In the genomic region with DNA sequence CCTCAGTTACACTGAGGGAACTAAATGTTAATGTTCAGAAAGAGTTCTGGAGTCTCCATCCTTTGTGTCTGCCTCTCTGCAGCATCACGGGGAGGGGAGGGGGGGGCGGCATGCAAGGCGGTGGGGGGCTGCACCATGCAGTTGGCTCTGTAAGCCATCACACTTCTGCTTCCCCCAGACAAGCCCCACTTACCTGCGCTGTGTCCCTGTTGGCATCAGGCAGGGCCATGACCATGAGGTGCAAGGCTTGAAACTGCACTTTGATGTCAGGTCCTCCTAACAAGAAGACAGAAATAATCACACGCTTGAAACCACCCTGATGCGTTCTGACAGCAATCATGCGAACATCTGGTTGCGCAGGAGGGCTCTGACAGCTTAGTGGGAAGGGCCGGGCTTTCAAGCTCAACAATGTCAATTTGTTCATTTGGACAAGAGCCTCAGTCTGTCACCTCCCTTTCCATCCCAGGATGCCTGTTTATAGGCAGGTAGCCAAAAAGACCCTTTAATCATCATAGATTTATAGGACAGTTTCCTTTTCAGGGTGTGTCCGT, we compare ENCODE assay signal across 14 mouse cellular contexts.
DNase-seq lines count a peak whose midpoint lies in the region; ATAC-seq and TF ChIP-seq lines count a peak whose summit lies in the region.
"Had no signal": no experiment of that assay in that cellular context is flagged by ENCODE, and none has a peak within 500 bp of the region (broad histone marks: within the 10 kb centered on the region; RNA-seq: fewer than 3 reads in every experiment).

No protein-coding gene starts in this region.

- no peak overlapping the region for H3K27ac ChIP-seq in heart, embryonic 11.5 days (ENCODE audit: low read depth, low read length)
- no peak overlapping the region for H3K27ac ChIP-seq in midbrain, embryonic 13.5 days
- no peak overlapping the region for H3K27ac ChIP-seq in midbrain, embryonic 10.5 days (replicated peaks)
- H3K27ac ChIP-seq in midbrain, postnatal 0 days (ENCODE audit: low read depth, low read length): no peak overlapping the region
- H3K27ac ChIP-seq: embryonic facial prominence, embryonic 12.5 days; gastrocnemius, adult 2 months; heart, embryonic 10.5 days; limb, embryonic 13.5 days; liver, embryonic 12.5 days had no signal

- H3K4me3 ChIP-seq in heart, embryonic 11.5 days (ENCODE audit: low read depth, low read length): no peak overlapping the region
- H3K4me3 ChIP-seq in midbrain, embryonic 13.5 days (replicated peaks): no peak overlapping the region
- H3K4me3 ChIP-seq in midbrain, embryonic 10.5 days: no peak overlapping the region
- H3K4me3 ChIP-seq in midbrain, postnatal 0 days (ENCODE audit: low read depth, low read length): no peak overlapping the region
- H3K4me3 ChIP-seq: embryonic facial prominence, embryonic 12.5 days; erythroblast, embryonic 14.5 days; gastrocnemius, adult 2 months; heart, embryonic 10.5 days; limb, embryonic 13.5 days; liver, embryonic 12.5 days had no signal

- no peak overlapping the region for H3K9ac ChIP-seq in heart, embryonic 11.5 days (ENCODE audit: low read depth, low read length)
- H3K9ac ChIP-seq in midbrain, embryonic 13.5 days (replicated peaks): no peak overlapping the region
- H3K9ac ChIP-seq in midbrain, postnatal 0 days (replicated peaks; ENCODE audit: low read length, poor library complexity, severe bottlenecking): no peak overlapping the region
- H3K9ac ChIP-seq: embryonic facial prominence, embryonic 12.5 days; limb, embryonic 13.5 days; liver, embryonic 12.5 days had no signal

- no peaks in the 10 kb centered on the region for H3K4me1 ChIP-seq in heart, embryonic 11.5 days (ENCODE audit: control insufficient read depth, insufficient read depth, low read length)
- H3K4me1 ChIP-seq in midbrain, embryonic 13.5 days (replicated peaks): no peaks in the 10 kb centered on the region
- H3K4me1 ChIP-seq in midbrain, embryonic 10.5 days: no peaks in the 10 kb centered on the region
- H3K4me1 ChIP-seq in midbrain, postnatal 0 days (ENCODE audit: insufficient read depth, low read length): no peaks in the 10 kb centered on the region
- H3K4me1 ChIP-seq: heart, embryonic 10.5 days; liver, embryonic 12.5 days had no signal

- no peak overlapping the region for H3K4me2 ChIP-seq in heart, embryonic 11.5 days
- H3K4me2 ChIP-seq in midbrain, embryonic 13.5 days (replicated peaks): no peak overlapping the region
- no peak overlapping the region for H3K4me2 ChIP-seq in midbrain, postnatal 0 days (ENCODE audit: low read depth, low read length, poor library complexity, severe bottlenecking)
- H3K4me2 ChIP-seq: embryonic facial prominence, embryonic 12.5 days; limb, embryonic 13.5 days; liver, embryonic 12.5 days had no signal

- H3K9me3 ChIP-seq in heart, embryonic 11.5 days (replicated peaks; ENCODE audit: control insufficient read depth, low read length): no peaks in the 10 kb centered on the region
- H3K9me3 ChIP-seq in midbrain, embryonic 13.5 days: no peaks in the 10 kb centered on the region
- H3K9me3 ChIP-seq in midbrain, embryonic 10.5 days (replicated peaks): no peaks in the 10 kb centered on the region
- no peaks in the 10 kb centered on the region for H3K9me3 ChIP-seq in midbrain, postnatal 0 days (ENCODE audit: low read length)
- H3K9me3 ChIP-seq: embryonic facial prominence, embryonic 12.5 days; heart, embryonic 10.5 days; limb, embryonic 13.5 days; liver, embryonic 12.5 days had no signal

- 91% methylated on average over 10 of the region's 10 CpGs for WGBS in heart, embryonic 11.5 days (ENCODE audit: insufficient replicate concordance)
- WGBS in midbrain, embryonic 13.5 days: 81% methylated on average over 10 of the region's 10 CpGs
- 93% methylated on average over 10 of the region's 10 CpGs for WGBS in midbrain, embryonic 10.5 days
- WGBS in midbrain, postnatal 0 days: 78% methylated on average over 10 of the region's 10 CpGs

- peak; percentile 27 to 28 for DNase-seq in cerebellum, postnatal 14 days
- DNase-seq in heart, adult 11 months: peak; percentile 78
- DNase-seq in midbrain, embryonic 10.5 days (ENCODE audit: low spot score): no peak
- DNase-seq in midbrain, postnatal 0 days (ENCODE audit: low spot score): peak; percentile 67
- no peak for DNase-seq in cerebellum, adult 18-20 months

- H3K36me3 ChIP-seq in heart, embryonic 11.5 days (ENCODE audit: control insufficient read depth, insufficient read depth, low read length): 0 out of 2 replicates have a peak, but pooled peaks cover 7% of the 10 kb centered on the region
- no peaks in the 10 kb centered on the region; the same call in 1 of the 2 replicates for H3K36me3 ChIP-seq in midbrain, embryonic 13.5 days
- H3K36me3 ChIP-seq in midbrain, embryonic 10.5 days: peaks cover 25% of the 10 kb centered on the region
- no peaks in the 10 kb centered on the region for H3K36me3 ChIP-seq in midbrain, postnatal 0 days (ENCODE audit: insufficient read depth, low read length)

- TF ChIP-seq CTCF in midbrain, postnatal 0 days (IDR thresholded peaks at IDR 0.05): no peak

- H3K27me3 ChIP-seq in heart, embryonic 11.5 days (ENCODE audit: control insufficient read depth, insufficient read depth, low read length): peaks cover 19% of the 10 kb centered on the region
- H3K27me3 ChIP-seq in midbrain, embryonic 13.5 days: no peaks in the 10 kb centered on the region
- no peaks in the 10 kb centered on the region for H3K27me3 ChIP-seq in midbrain, embryonic 10.5 days (ENCODE audit: low read depth, poor library complexity, severe bottlenecking)
- no peaks in the 10 kb centered on the region for H3K27me3 ChIP-seq in midbrain, postnatal 0 days (ENCODE audit: insufficient read depth, low read length)
- H3K27me3 ChIP-seq: embryonic facial prominence, embryonic 12.5 days; limb, embryonic 13.5 days; liver, embryonic 12.5 days had no signal

- ATAC-seq in cerebellum, adult (ENCODE audit: insufficient number of reproducible peaks, low FRiP score, low TSS enrichment): no peak
- no peak for ATAC-seq in heart, embryonic 11.5 days (replicated peaks; ENCODE audit: insufficient number of reproducible peaks, low FRiP score, low TSS enrichment)
- peak; percentile 69 for ATAC-seq in midbrain, embryonic 13.5 days
- ATAC-seq in midbrain, postnatal 0 days (ENCODE audit: low FRiP score): peak; percentile 49; the same call in 1 of the 2 replicates
- ATAC-seq: liver, embryonic 12.5 days had no signal

Comparison
In these comparisons a context has a peak if more than half of its experiments do, and no peak if none do; other contexts are left out.
1. DNase-seq: peak in cerebellum, postnatal 14 days (2 of 2), heart, adult 11 months (single experiment) and midbrain, postnatal 0 days (single experiment); none in midbrain, embryonic 10.5 days (single experiment) and cerebellum, adult 18-20 months (0 of 2).
2. ATAC-seq: peak in midbrain, embryonic 13.5 days (single experiment) and midbrain, postnatal 0 days (single experiment); none in cerebellum, adult (single experiment) and heart, embryonic 11.5 days (single experiment).